Mouse (Mus musculus): ENCODE measurements around the gene Tmem86a.

Gene Tmem86a

GRCm38 (mm10) chr7:47027520-47027919, 22.9 kb upstream of the Tmem86a start:
- no peak for DNase-seq (ENCODE audit: low read depth, low spot score)

- no peak for DNase-seq (ENCODE audit: low read depth, low spot score)
Observed at GRCm38 (mm10) chr7:47030517-47031193, 19.7 kb upstream of the Tmem86a start.

DNA sequence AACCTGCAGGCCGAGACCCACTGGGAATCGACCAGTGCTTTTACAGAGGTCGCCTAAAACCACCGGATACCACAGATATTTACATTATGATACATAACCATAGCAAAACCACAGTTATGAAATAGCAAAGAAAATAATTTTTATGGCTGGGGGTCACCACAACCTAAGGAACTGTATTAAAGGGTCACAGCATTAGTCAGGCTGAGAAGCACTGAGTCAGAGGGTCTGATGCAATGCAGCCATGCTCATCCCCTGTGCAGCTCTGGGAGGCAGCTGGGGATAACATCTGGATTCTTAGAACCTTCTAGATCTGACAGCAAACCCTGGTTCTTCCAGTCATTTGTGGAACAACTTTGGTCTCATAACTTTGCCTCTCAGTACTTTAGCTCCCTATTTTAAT, 19.0 kb upstream of the Tmem86a start:
- DNase-seq (ENCODE audit: low read depth, low spot score): no peak

DNA sequence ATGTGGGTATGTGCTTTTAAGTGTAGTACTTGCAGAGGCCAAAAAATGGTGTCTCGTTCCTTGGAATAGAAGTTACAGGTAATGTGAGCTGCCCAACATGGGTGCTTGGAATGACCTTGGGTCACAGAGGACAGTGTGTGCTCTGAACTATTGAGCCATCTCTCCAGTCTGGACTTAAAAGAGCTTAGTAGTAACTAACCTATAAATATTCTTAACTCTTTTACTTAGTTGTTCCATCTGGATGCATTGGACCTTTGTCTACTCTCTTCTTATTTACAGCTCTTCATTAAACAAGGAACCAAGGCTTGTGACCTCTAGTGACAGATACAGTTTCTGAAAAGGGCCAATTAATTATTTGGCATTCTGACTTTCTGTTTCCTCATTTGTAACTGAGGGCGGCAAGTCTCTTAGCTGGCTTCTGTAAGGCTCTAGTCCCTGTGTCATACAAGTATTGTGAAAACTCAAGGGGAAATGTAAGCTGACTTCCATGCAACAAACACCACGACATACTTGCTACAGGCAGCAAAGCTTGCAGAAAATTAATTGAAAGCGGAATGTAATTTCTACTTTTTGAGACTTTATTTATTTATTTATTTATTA, 15.5 kb upstream of the Tmem86a start:
- no peak for DNase-seq (ENCODE audit: low read depth, low spot score)

DNA sequence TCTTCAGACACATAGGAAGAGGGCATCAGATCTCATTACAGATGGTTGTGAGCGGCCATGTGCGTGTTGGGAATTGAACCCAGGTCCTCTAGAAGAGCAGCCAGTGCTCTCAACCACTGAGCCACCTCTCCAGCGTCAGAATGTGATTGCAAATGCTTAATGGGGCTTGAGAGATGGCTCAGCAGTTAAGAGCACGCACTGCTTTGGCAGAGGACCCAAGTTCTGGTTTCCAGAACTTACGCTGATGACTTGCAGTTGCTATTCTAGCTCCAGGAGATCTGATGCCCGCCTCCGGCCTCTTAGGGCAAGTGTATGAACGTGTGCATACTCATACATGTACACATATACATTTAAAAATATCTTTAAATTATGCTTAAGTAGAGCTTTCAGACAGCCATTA, 15.0 kb upstream of the Tmem86a start:
- no peak for DNase-seq (ENCODE audit: low read depth, low spot score)

GRCm38 (mm10) chr7:47041706-47042105, 8.7 kb upstream of the Tmem86a start:
- DNase-seq (ENCODE audit: low read depth, low spot score): no peak

GRCm38 (mm10) chr7:47042121-47042520, 8.3 kb upstream of the Tmem86a start:
- no peak for DNase-seq (ENCODE audit: low read depth, low spot score)

DNA sequence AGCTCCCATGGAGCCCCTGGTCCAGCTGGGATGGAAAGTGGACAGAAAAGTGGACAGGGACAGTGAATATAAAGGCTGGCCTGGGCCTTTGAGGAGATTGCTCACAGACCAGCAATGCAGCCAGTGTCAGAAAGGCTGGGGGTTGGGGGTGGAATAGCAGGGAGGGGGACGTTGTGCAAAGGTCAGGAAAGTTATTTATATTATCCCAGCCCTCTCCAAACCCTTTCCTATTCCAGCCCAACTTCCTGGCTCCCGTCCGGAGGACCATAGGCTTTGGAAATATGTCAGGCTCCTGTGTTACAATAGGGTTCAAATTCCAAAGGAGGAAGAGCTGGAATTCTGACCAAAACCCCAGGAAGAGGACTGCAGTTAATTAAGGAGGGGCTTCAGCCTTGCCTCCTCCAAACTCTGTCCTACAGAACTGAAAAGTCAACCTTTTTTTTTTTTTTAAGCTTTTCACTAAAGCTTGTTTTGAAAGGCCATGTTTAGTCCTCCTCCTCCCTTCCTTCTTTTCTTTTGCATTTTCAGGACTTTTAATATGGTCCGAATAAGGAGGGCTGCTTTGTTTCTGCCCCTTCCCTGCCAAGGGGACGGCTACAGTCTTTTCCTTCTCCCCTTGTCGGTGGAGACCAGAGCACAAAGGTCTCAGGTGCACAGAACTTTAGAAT, 7.4 kb upstream of the Tmem86a start:
- no peak for DNase-seq (ENCODE audit: low read depth, low spot score)

DNA sequence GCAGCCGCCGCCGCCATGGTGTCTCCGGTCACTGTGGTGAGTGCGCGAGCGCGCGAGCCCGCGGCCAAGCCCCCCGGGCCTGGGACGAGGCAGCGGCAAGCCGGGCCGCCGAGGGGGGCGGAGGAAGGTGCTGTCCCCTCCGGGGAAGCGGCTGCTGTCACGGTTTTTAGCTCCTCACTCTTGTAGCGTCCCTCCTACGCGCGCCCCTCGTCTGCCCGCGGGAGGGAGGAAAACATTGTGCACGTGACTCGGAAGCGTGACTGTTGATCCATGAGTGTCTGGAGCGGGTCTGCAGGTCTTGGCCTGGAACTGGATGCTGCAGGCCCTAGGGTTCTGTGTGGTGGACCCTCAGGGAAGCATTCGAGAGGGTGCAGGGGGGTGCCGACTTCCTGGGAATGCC, 365 bp downstream of the Tmem86a start:
- peak; percentile 36 for DNase-seq (ENCODE audit: low read depth, low spot score)

DNA sequence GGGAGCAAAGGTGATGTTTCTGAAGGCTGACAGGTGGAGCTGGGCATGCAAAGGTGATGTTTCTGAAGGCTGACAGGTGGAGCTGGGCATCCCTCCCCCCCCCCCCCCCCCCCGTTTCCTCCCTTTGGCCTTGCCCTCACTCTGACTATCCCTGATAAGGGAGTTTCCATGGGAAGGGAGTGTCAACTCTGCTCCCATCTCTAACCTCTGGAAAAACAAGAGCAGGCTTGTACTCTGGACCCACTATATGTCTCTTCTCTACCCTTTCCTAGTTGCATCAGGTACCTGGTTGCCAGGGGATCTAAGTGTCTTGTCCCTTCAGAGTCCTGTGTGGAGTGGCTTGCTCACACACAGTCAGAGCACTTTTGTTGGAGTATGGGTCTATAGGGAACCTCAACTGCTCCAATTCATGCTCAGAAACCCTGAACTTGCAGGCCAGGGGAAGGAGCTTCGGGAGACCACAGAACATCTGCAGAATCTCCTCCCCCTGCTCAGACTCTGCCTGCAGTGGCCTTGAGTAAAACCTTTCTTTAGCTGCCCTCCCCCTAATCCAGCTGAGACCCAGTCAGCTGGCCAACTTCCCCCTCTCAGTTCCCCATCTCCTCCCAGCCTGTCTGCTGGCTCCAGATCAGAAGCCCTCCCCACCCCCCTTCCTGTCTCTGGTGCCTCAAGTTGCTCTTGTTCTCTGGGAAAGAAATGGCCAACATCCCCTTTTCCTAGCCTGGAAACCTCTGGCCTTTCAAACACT, 1.2 kb downstream of the Tmem86a start:
- peak; percentile 55 for DNase-seq (ENCODE audit: low read depth, low spot score)

- no peak for DNase-seq (ENCODE audit: low read depth, low spot score)
Observed at GRCm38 (mm10) chr7:47052276-47052675, 1.9 kb downstream of the Tmem86a start.

DNA sequence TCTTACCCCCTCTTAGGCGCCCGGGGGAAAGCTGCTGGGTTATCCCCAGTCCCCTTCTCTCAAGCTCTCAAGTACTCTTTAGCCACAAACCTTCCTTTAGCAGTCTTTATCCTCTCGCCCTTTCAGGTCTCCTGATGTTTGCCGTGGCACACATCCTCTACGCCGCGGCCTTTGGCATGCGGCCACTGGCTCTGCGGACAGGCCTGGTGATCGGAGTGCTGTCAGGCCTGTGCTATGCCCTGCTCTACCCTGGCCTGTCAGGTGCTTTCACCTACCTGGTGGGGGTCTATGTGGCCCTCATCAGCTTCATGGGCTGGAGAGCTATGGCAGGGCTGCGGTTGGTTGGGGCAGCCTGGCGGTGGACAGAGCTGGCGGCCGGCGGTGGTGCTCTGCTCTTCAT, 2.9 kb downstream of the Tmem86a start:
- no peak for DNase-seq (ENCODE audit: low read depth, low spot score)

DNA sequence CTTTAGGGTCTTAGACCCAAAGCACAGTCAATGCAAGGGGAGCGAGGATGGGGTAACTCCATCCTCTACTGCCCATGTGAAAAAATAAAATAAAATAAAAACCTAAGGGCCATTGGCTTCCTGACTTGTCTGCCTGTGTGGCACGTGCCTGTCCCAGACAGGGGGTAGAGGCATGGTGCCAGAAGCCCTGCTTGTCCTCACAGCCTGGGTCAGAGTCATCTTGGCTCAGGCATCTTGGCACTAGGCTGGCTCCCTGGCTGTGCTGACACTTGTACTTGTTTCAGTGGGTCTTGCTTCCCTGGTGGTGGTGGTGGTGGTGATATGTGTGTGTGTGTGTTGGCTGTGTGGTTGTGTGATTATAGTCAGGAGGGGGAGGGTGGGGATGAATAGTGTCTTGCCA, 4.3 kb downstream of the Tmem86a start:
- no peak for DNase-seq (ENCODE audit: low read depth, low spot score)

DNA sequence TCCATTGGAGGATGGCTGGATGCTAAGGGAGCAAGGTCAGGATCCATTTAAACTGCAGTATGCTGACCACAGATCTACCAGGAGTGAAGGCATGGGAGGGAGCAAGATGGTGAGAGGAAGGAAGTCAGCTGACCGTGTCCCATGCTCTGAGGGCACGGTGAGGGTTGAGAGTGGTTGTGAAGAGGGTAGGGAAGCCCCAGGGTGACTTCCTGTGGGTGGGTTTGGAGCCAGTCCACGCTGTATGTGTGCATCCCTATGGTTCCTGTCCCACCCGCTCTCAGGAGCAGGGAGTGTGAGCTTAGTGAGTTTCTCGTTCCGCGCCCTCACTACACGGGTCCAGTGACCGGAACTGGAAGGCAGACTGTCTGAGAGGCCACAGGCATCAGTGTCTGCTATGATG, 5.3 kb downstream of the Tmem86a start:
- no peak for DNase-seq (ENCODE audit: low read depth, low spot score)

DNA sequence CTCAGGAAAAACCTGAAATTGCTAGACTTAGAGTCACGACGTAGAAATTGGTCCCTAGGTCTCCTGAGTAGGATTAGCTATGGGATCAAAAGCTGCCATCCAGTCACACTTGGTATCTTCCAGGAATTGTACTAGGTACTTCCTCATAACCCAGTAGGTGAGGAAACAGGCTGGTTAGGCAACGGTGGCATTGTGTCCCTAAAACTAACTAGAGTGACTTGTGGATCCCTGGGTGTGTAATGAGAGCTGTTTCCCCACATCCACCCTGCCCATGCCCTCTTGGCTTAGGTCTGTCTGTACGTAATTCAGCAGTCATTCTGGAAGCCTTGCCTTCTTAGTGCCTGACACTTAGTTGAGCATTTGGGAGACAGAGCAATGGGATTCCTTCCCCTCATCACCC, 5.9 kb downstream of the Tmem86a start:
- DNase-seq (ENCODE audit: low read depth, low spot score): no peak

DNA sequence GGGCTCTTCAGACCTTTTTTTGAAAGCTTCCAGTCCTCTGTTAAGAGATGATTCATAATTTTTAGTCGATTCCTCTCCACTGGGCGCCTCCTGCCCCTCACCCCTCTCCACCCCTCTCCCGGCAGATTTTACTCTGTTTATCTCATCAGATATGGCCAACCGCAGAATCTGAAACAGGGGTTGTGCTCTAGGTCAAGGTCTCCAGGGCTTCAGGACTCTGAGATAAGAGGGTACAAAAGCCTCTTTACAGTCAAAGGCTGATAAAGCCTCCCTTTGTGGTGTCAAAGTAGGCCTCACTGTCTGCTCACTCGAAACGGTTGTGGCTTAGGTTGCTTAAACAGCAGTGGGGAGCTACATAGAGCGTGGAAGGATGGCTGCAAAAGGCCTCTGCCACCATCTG, 8.9 kb downstream of the Tmem86a start:
- no peak for DNase-seq (ENCODE audit: low read depth, low spot score)

DNA sequence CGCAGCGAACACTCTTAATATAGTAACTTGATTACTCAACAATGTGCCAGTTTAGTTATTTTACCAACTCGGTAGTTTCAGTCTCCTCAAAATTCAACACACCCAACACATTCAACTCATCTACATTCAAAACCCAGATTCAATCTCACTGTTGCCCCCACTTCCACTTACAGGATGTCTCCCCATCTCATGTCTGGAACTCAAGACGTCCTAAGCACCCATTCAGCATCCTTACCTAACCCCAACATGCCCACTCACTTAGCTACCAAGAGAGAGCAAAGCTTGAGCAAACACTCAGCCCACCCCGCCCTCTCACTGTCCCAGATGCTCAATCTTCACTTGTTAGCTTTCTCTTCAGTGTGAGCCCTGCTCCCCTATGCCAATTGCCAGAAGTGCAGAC, 11.2 kb downstream of the Tmem86a start:
- DNase-seq (ENCODE audit: low read depth, low spot score): no peak

DNA sequence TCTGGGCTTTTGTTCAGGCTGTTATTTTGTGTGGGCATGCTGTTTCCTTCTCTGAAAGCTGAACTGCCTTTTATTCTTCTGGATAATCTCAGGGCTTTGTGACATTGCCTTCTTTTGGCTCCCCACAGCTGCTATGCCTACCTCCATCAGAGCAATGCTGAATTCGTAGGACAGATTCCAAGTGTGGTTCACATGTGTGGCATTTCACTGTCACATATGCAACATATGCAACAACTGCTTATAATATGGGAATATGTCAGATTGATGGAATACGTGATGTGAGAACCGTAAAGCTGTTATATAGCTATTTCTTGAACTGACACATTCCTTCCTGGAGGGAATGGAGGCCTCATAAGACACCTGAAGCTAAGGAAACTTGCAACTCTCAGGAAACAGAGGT, 16.5 kb downstream of the Tmem86a start:
- DNase-seq (ENCODE audit: low read depth, low spot score): no peak

GRCm38 (mm10) chr7:47067879-47068278, 17.5 kb downstream of the Tmem86a start:
- no peak for DNase-seq (ENCODE audit: low read depth, low spot score)

DNA sequence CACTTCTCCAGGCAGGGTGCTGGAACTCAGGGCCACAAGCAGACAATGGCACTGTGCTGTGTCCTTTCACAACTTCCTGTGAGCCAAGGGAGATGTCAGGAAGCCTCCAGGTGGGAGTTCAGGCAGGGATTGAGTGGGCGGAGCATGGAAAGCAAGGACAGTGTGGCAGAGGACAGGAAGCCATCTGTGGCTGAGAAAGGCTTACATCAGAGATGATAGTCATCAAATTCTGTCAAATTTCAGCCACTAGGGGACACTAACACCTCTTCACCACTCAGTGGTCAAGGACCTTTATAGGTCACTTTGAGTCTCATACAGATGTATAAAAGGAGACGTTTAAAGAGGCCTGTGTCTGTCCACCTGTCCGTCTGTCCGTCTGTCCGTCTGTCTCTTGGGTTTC, 22.1 kb downstream of the Tmem86a start:
- DNase-seq (ENCODE audit: low read depth, low spot score): no peak

DNA sequence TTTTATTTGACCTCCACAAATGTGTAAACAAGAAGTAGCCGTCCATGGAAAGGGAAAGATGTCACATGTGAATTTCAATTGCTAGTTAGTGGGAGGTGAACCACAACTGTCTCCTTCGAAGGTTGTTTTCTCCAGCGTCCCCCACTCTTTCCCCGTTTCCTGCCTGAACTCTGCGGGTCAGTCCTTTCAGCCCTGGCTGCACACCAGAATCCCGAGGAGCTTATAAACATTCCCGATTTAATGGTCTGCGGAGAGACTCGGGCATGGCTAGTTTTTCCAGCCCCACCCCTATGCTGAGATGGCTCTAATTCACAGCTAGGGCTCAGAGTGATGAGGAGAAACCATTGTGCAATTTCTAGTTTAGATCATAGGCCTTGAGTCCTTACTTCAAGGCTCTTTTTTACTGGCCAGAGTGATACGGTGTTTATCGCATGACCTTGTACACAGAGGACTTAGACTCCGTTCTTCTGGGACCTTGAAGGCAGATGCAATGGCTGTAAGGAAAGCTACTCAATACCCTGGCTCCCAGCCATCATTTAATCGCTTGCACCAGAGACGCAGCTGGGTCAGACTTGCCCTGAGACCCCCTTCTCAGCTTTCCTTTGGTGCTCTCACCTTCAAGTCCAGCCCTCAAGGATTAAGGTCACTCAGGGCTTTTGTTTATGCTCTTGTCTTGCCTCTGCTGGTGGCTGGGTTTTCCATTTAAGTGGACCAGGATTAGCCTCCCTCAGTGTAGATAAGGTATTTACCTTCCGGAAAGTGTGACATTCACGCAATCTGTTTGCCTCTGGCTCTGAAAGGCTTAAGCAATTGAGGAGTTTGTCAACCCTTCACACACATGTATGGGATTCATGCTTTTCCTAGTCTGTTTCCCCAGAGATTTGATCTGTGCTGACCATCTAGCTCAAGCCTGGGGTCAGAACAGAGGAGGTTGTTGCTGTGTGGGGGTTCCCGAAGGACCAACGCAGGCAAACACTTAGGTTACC, 23.4 kb downstream of the Tmem86a start:
- peak; percentile 65 for DNase-seq (ENCODE audit: low read depth, low spot score)
